Mouse (Mus musculus): Measurements from ENCODE around the gene Prkca.

- TF ChIP-seq CTCF (IDR thresholded peaks at IDR 0.05; ENCODE audit: control insufficient read depth, insufficient read depth, insufficient read length): no peak
- no peak for TF ChIP-seq MYOG (IDR thresholded peaks at IDR 0.05; ENCODE audit: control insufficient read depth, extremely low read depth, insufficient read length)
These were observed 173.6 kb downstream of the Prkca start for GRCm38 (mm10) chr11:108170107-108170506.
